Mouse (Mus musculus): ENCODE measurements at regions not wholly inside any gene's neighbourhood (a gene's known extent, or its start where the extent isn't known, plus 50 kb on each side); places are given as distances from the start of the nearest gene placed in this dataset.
"Not testable (repeated sequence)": the region's sequence is repeated elsewhere in the genome, so short reads cannot be mapped to it uniquely, and the experiment has no call there.

GRCm38 (mm10) chr17:52351293-52351692 is 251.2 kb upstream of the Kcnh8 start:
- H3K4me1 ChIP-seq = no peaks in the 10 kb centered on the region
- no peak overlapping the region for H3K4me3 ChIP-seq (replicated peaks)
- no peak for TF ChIP-seq GATA1 (IDR thresholded peaks at IDR 0.05; ENCODE audit: borderline replicate concordance, low read length)
- no peak for TF ChIP-seq FLI1 (IDR thresholded peaks at IDR 0.05; ENCODE audit: low read length)

DNA sequence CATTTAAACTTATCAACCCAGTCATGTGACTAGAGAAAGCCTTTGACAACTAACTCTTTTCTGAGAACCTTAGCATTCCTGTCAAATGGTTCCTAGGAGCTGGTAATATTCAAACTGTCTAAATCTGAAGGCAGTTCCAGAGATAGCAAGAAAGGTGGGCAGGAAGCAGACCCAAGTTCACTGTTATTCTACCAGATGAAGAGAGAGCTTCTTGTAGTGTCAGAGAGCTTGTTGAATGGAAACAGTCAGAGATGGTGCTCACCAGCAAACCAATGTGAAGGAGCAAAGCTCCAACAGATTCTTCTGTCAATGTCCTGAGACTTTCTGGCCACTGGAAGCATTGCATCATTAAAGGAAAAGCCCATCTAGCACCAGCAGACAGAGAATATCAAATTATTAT is 251.8 kb upstream of the Kcnh8 start:
- no peaks in the 10 kb centered on the region for H3K4me1 ChIP-seq
- H3K4me3 ChIP-seq (replicated peaks) = no peak overlapping the region
- H3K27me3 ChIP-seq (replicated peaks) = no peaks in the 10 kb centered on the region
- H3K9me3 ChIP-seq = peaks cover 4% of the 10 kb centered on the region; the same call in 1 of the 2 replicates
- TF ChIP-seq FLI1 (IDR thresholded peaks at IDR 0.05; ENCODE audit: low read length) (no peak), GATA1 (IDR thresholded peaks at IDR 0.05; ENCODE audit: borderline replicate concordance, low read length) (no peak)
- no peaks in the 10 kb centered on the region for H3K36me3 ChIP-seq (replicated peaks; ENCODE audit: low read length)

More at GRCm38 (mm10) chr17:52351293-52351692, 251.2 kb upstream of the Kcnh8 start:
- no peaks in the 10 kb centered on the region for H3K27me3 ChIP-seq (replicated peaks)
- peaks cover 4% of the 10 kb centered on the region; the same call in 1 of the 2 replicates for H3K9me3 ChIP-seq
- H3K36me3 ChIP-seq (replicated peaks; ENCODE audit: low read length) = no peaks in the 10 kb centered on the region

DNA sequence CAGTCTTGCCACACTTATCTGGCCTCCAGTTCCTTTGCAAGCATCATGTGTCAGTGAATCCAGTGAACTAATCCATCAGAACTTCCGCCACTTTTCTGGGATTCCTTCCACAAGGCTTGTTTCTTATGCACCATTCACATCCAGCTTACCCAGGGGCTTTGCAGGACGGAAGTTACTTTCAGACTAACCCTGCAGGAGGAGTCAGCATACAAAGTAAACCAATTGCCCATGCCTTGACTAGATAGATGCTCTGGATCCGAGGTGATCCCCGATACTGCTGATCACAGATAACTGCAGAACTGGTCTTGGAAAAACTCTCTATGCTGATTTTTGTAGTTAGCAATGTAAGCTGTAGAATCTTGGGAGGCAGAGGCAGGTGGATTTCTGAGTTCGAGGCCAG is 252.6 kb upstream of the Kcnh8 start:
- no peak overlapping the region for H3K4me3 ChIP-seq (replicated peaks)
- no peaks in the 10 kb centered on the region for H3K36me3 ChIP-seq (replicated peaks; ENCODE audit: low read length)
- no peak for TF ChIP-seq FLI1 (IDR thresholded peaks at IDR 0.05; ENCODE audit: low read length)
- no peak for TF ChIP-seq GATA1 (IDR thresholded peaks at IDR 0.05; ENCODE audit: borderline replicate concordance, low read length)
- H3K9me3 ChIP-seq = 0 out of 2 replicates have a peak, but pooled peaks cover 4% of the 10 kb centered on the region
- H3K4me1 ChIP-seq = no peaks in the 10 kb centered on the region
- no peaks in the 10 kb centered on the region for H3K27me3 ChIP-seq (replicated peaks)

GRCm38 (mm10) chr17:52348481-52349083 is 253.9 kb upstream of the Kcnh8 start:
- TF ChIP-seq FLI1 (IDR thresholded peaks at IDR 0.05; ENCODE audit: low read length) = no peak
- no peak for TF ChIP-seq GATA1 (IDR thresholded peaks at IDR 0.05; ENCODE audit: borderline replicate concordance, low read length)
- Histone ChIP-seq H3K9me3 (0 out of 2 replicates have a peak, but pooled peaks cover 4% of the 10 kb centered on the region), H3K4me3 (replicated peaks) (no peak overlapping the region), H3K27me3 (replicated peaks) (no peaks in the 10 kb centered on the region), H3K36me3 (replicated peaks; ENCODE audit: low read length) (no peaks in the 10 kb centered on the region), H3K4me1 (no peaks in the 10 kb centered on the region)

DNA sequence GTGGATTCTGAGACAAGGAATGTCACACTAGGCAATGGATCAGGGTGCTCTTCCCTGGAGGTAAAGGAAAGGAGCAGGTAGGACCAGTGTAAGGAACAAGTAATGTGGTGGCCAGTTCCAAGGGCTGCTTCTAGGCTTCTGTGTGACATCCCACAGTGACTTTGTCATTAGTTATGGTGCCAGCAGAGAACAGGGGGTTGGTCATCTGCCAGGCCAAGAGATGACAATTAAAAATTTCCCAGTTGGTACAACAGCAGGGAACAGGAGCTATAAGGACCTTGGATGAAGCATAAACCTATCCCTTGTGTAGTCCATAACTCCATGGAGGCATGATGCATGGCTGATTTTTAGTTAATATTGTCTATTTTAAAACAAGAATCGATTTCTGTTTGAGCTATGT is 281.9 kb upstream of the Kcnh8 start:
- no peaks in the 10 kb centered on the region for H3K36me3 ChIP-seq (replicated peaks; ENCODE audit: low read length)
- H3K4me3 ChIP-seq (replicated peaks) = no peak overlapping the region
- H3K9me3 ChIP-seq = no peaks in the 10 kb centered on the region; the same call in 1 of the 2 replicates
- H3K27me3 ChIP-seq (replicated peaks) = no peaks in the 10 kb centered on the region
- no peak for TF ChIP-seq GATA1 (IDR thresholded peaks at IDR 0.05; ENCODE audit: borderline replicate concordance, low read length)
- 0 out of 2 replicates have a peak, but pooled peaks cover 3% of the 10 kb centered on the region for H3K4me1 ChIP-seq

- Histone ChIP-seq H3K27me3 (replicated peaks) (no peaks in the 10 kb centered on the region), H3K36me3 (replicated peaks; ENCODE audit: low read length) (no peaks in the 10 kb centered on the region), H3K4me1 (0 out of 2 replicates have a peak, but pooled peaks cover 3% of the 10 kb centered on the region), H3K9me3 (no peaks in the 10 kb centered on the region; the same call in 1 of the 2 replicates), H3K4me3 (replicated peaks) (no peak overlapping the region)
- no peak for TF ChIP-seq GATA1 (IDR thresholded peaks at IDR 0.05; ENCODE audit: borderline replicate concordance, low read length)
These were observed 285.5 kb upstream of the Kcnh8 start for GRCm38 (mm10) chr17:52316976-52317375.

DNA sequence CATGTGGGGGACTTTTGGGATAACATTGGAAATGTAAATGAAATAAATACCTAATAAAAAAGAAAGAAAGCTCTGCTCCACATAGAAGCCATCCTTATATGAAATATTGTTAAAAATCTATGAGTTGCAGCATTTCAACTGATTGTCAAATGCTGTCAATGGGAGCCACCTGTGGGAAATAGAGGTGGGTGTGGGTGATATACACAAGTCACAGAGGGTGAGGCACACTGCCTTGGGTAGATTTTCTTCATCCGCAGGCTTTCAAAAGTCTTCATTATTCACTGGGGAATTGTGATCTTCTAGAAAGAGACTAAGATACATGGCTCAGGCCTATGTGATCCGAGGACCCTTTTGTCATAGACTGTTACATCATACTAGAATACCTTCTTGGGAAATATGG is 286.6 kb upstream of the Kcnh8 start:
- Histone ChIP-seq H3K27me3 (replicated peaks) (no peaks in the 10 kb centered on the region), H3K4me1 (0 out of 2 replicates have a peak, but pooled peaks cover 3% of the 10 kb centered on the region), H3K4me3 (replicated peaks) (no peak overlapping the region), H3K9me3 (no peaks in the 10 kb centered on the region; the same call in 1 of the 2 replicates), H3K36me3 (replicated peaks; ENCODE audit: low read length) (no peaks in the 10 kb centered on the region)
- TF ChIP-seq FLI1 (IDR thresholded peaks at IDR 0.05; ENCODE audit: low read length) = no peak
- no peak for TF ChIP-seq GATA1 (IDR thresholded peaks at IDR 0.05; ENCODE audit: borderline replicate concordance, low read length)

DNA sequence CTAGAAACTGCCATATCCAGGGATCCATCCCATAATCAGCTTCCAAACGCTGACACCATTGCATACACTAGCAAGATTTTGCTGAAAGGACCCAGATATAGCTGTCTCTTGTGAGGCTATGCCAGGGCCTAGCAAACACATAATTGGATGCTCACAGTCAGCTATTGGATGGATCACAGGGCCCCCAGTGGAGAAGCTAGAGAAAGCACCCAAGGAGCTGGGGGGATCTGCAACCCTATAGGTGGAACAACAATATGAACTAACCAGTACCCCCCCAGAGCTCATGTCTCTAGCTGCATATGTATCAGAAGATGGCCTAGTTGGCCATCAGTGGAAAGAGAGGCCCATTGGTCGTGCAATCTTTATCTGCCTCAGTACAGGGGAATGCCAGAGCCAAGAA is 287.1 kb upstream of the Kcnh8 start:
- not testable (repeated sequence) for H3K4me1 ChIP-seq; H3K27me3 ChIP-seq (replicated peaks); H3K4me3 ChIP-seq (replicated peaks); H3K9me3 ChIP-seq; H3K36me3 ChIP-seq (replicated peaks; ENCODE audit: low read length)

DNA sequence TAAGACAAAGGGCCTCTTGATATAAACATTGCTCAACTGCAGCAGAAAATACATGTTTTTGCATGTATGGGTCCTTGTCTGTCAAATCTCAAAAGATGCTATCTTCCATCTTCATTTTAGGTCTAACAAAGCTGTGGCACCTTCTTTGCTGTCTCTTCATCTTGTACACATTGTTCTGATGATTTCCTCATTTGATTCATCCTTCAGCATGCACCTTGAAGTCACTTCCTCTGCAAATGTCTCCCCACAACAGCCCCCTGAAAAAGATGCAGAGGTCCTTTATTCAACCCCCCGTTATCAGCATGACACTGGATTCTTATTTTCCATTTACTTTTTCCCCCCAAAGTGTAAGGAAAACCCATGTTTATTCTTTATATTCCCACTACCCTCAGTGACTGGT is 290.5 kb upstream of the Kcnh8 start:
- Histone ChIP-seq H3K9me3 (peaks cover 3% of the 10 kb centered on the region; the same call in 1 of the 2 replicates), H3K27me3 (replicated peaks) (no peaks in the 10 kb centered on the region), H3K4me3 (replicated peaks) (no peak overlapping the region), H3K4me1 (no peaks in the 10 kb centered on the region), H3K36me3 (replicated peaks; ENCODE audit: low read length) (no peaks in the 10 kb centered on the region)
- TF ChIP-seq FLI1 (IDR thresholded peaks at IDR 0.05; ENCODE audit: low read length) = no peak
- TF ChIP-seq GATA1 (IDR thresholded peaks at IDR 0.05; ENCODE audit: borderline replicate concordance, low read length) = no peak

DNA sequence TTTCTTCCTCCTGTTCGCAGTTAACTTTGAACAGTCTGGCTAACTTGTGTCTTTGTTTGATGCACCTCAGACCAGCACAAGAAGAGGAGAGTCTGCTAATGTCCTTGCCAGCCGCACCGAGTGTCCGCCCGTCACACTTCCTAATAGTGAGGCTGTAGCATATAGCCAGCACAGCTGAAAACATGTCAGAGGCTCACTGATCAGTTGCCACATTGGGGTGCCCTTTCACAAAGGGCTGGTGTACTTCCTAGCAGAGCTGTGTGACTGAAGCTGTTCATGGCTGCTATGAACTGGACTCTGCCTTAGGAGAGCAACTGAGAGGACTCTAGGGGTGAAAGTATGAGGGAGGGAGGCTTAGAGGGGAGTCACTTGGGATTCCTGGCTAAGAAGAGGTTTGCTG is 293.7 kb upstream of the Kcnh8 start:
- no peaks in the 10 kb centered on the region for H3K27me3 ChIP-seq (replicated peaks)
- H3K4me1 ChIP-seq = no peaks in the 10 kb centered on the region
- peaks cover 3% of the 10 kb centered on the region; the same call in 1 of the 2 replicates for H3K9me3 ChIP-seq
- no peak overlapping the region for H3K4me3 ChIP-seq (replicated peaks)
- H3K36me3 ChIP-seq (replicated peaks; ENCODE audit: low read length) = no peaks in the 10 kb centered on the region
- TF ChIP-seq GATA1 (IDR thresholded peaks at IDR 0.05; ENCODE audit: borderline replicate concordance, low read length) (no peak), FLI1 (IDR thresholded peaks at IDR 0.05; ENCODE audit: low read length) (no peak)

- H3K27me3 ChIP-seq (replicated peaks) = no peaks in the 10 kb centered on the region
- TF ChIP-seq FLI1 (IDR thresholded peaks at IDR 0.05; ENCODE audit: low read length) = no peak
- TF ChIP-seq GATA1 (IDR thresholded peaks at IDR 0.05; ENCODE audit: borderline replicate concordance, low read length) = no peak
- H3K4me3 ChIP-seq (replicated peaks) = no peak overlapping the region
- peaks cover 8% of the 10 kb centered on the region; the same call in 1 of the 2 replicates for H3K9me3 ChIP-seq
- H3K36me3 ChIP-seq (replicated peaks; ENCODE audit: low read length) = no peaks in the 10 kb centered on the region
- H3K4me1 ChIP-seq = peaks cover 4% of the 10 kb centered on the region; the same call in 1 of the 2 replicates
These were observed 298.4 kb upstream of the Kcnh8 start for GRCm38 (mm10) chr17:52304133-52304532.
